Mouse (Mus musculus) hindbrain, embryonic 11.5 days (tissue): ENCODE measurements at regions not wholly inside any gene's neighbourhood (a gene's known extent, or its start where the extent isn't known, plus 50 kb on each side); places are given as distances from the start of the nearest gene placed in this dataset.

Experiments used
- ATAC-seq: fragments of 200-750 bp; cut with Nextera tagmentation; 2 replicates; pipeline ENCODE4 v1.8.0; 2017; ENCODE audit warnings: mild to moderate bottlenecking, moderate TSS enrichment, moderate library complexity; ENCODE audit not compliant: low FRiP score
- DNase-seq: peaks from one replicate; pipeline ENCODE4 v3.0.0-alpha.2; 2015; ENCODE audit warnings: low spot score
- H3K27ac ChIP-seq: fragments of 300-500 bp; sonication (generic); 2 replicates; pipeline ENCODE4 v1.5.1; 2014; ENCODE audit warnings: mild to moderate bottlenecking, low read depth, low read length
- H3K27me3 ChIP-seq: fragments of 300-500 bp; sonication (generic); 2 replicates; pipeline ENCODE4 v1.6.1; 2014; ENCODE audit warnings: mild to moderate bottlenecking, low read length, moderate library complexity, mixed read lengths; ENCODE audit not compliant: control insufficient read depth, insufficient read depth
- H3K36me3 ChIP-seq: fragments of 300-500 bp; sonication (generic); 2 replicates; pipeline ENCODE4 v1.6.1; 2014; ENCODE audit warnings: mild to moderate bottlenecking, low read length, moderate library complexity, mixed read lengths; ENCODE audit not compliant: control insufficient read depth, insufficient read depth
- H3K4me1 ChIP-seq: fragments of 300-500 bp; sonication (generic); replicated peaks from 2 replicates; pipeline ENCODE4 v1.6.1; 2014; ENCODE audit warnings: low read length, mixed read lengths; ENCODE audit not compliant: control insufficient read depth, insufficient read depth
- H3K4me2 ChIP-seq: fragments of 300-500 bp; sonication (generic); replicated peaks from 2 replicates; pipeline ENCODE4 v1.6.1; 2014; ENCODE audit warnings: mild to moderate bottlenecking, low read depth, low read length
- H3K4me3 ChIP-seq: fragments of 300-500 bp; sonication (generic); 2 replicates; pipeline ENCODE4 v1.5.1; 2014; ENCODE audit warnings: low read depth, low read length
- H3K9ac ChIP-seq: fragments of 300-500 bp; sonication (generic); 2 replicates; pipeline ENCODE4 v1.6.1; 2014; ENCODE audit warnings: low read depth, low read length
- H3K9me3 ChIP-seq: fragments of 300-500 bp; sonication (generic); 2 replicates; pipeline ENCODE4 v1.6.1; 2016; ENCODE audit warnings: low read length; ENCODE audit not compliant: control insufficient read depth
- WGBS: fragments of 180-500 bp; shearing (Covaris S2); extraction: QIAGEN DNeasy Blood & Tissue Kit; methylation state at CpG from one replicate; pipeline ENCODE4 v1.1.7; 2014; 5-methylcytosine and 5-hydroxymethylcytosine counted together

GRCm38 (mm10) chr3:21865856-21866255 lies 210.6 kb upstream of the Tbl1xr1 start:
- Histone ChIP-seq H3K9ac (no peak overlapping the region), H3K27ac (no peak overlapping the region), H3K4me1 (no peaks in the 10 kb centered on the region), H3K4me3 (no peak overlapping the region), H3K27me3 (no peaks in the 10 kb centered on the region), H3K36me3 (no peaks in the 10 kb centered on the region), H3K9me3 (no peaks in the 10 kb centered on the region), H3K4me2 (no peak overlapping the region)
- DNase-seq (no peak), ATAC-seq (no peak)
- 94% methylated on average over 1 of the region's 1 CpGs for WGBS

GRCm38 (mm10) chr3:21878396-21878795 lies 198.1 kb upstream of the Tbl1xr1 start:
- H3K27ac ChIP-seq = no peak overlapping the region
- H3K36me3 ChIP-seq = no peaks in the 10 kb centered on the region
- no peaks in the 10 kb centered on the region for H3K4me1 ChIP-seq
- no peaks in the 10 kb centered on the region for H3K27me3 ChIP-seq
- H3K4me3 ChIP-seq = no peak overlapping the region
- H3K4me2 ChIP-seq = no peak overlapping the region
- ATAC-seq (no peak), DNase-seq (no peak)
- WGBS = 91% methylated on average over 2 of the region's 2 CpGs
- no peaks in the 10 kb centered on the region for H3K9me3 ChIP-seq
- no peak overlapping the region for H3K9ac ChIP-seq

GRCm38 (mm10) chr3:21884216-21884615 lies 192.2 kb upstream of the Tbl1xr1 start:
- Histone ChIP-seq H3K27me3 (no peaks in the 10 kb centered on the region), H3K27ac (no peak overlapping the region), H3K4me1 (no peaks in the 10 kb centered on the region), H3K9me3 (no peaks in the 10 kb centered on the region), H3K36me3 (no peaks in the 10 kb centered on the region), H3K4me2 (no peak overlapping the region), H3K9ac (no peak overlapping the region), H3K4me3 (no peak overlapping the region)
- ATAC-seq (no peak), DNase-seq (no peak)
- 82% methylated on average over 3 of the region's 3 CpGs for WGBS

GRCm38 (mm10) chr3:21888710-21889109 lies 187.7 kb upstream of the Tbl1xr1 start:
- H3K4me2 ChIP-seq = no peak overlapping the region
- H3K27ac ChIP-seq = no peak overlapping the region
- no peaks in the 10 kb centered on the region for H3K9me3 ChIP-seq
- no peak overlapping the region for H3K9ac ChIP-seq
- WGBS = 91% methylated on average over 3 of the region's 3 CpGs
- H3K4me1 ChIP-seq = no peaks in the 10 kb centered on the region
- no peaks in the 10 kb centered on the region for H3K36me3 ChIP-seq
- no peak for ATAC-seq
- no peak overlapping the region for H3K4me3 ChIP-seq
- no peak for DNase-seq
- no peaks in the 10 kb centered on the region for H3K27me3 ChIP-seq

- H3K4me2 ChIP-seq = 0 out of 2 replicates have a peak overlapping the region, but pooled peaks have one; percentile 17
- no peaks in the 10 kb centered on the region for H3K4me1 ChIP-seq
- DNase-seq (peak; percentile 70), ATAC-seq (peak; percentile 90)
- H3K9ac ChIP-seq = no peak overlapping the region
- H3K36me3 ChIP-seq = no peaks in the 10 kb centered on the region
- WGBS = 20% methylated on average over 7 of the region's 7 CpGs
- H3K9me3 ChIP-seq = no peaks in the 10 kb centered on the region
- no peak overlapping the region for H3K4me3 ChIP-seq
- H3K27me3 ChIP-seq = no peaks in the 10 kb centered on the region
- H3K27ac ChIP-seq = peak overlapping the region; percentile 71
Measured at GRCm38 (mm10) chr3:21891819-21892480, 184.5 kb upstream of the Tbl1xr1 start.

- no peaks in the 10 kb centered on the region for H3K9me3 ChIP-seq
- DNase-seq = peak; percentile 33
- no peak overlapping the region for H3K4me3 ChIP-seq
- H3K36me3 ChIP-seq = no peaks in the 10 kb centered on the region
- peak; percentile 52 for ATAC-seq
- no peak overlapping the region for H3K9ac ChIP-seq
- WGBS = 37% methylated on average over 8 of the region's 8 CpGs
- no peaks in the 10 kb centered on the region for H3K4me1 ChIP-seq
- no peaks in the 10 kb centered on the region for H3K27me3 ChIP-seq
- H3K4me2 ChIP-seq = 0 out of 2 replicates have a peak overlapping the region, but pooled peaks have one; percentile 1
- H3K27ac ChIP-seq = peak overlapping the region; percentile 39; the same call in 1 of the 2 replicates
Measured at GRCm38 (mm10) chr3:21892864-21893404, 183.5 kb upstream of the Tbl1xr1 start.

- WGBS = 84% methylated on average over 2 of the region's 2 CpGs
- Histone ChIP-seq H3K9me3 (no peaks in the 10 kb centered on the region), H3K4me3 (no peak overlapping the region), H3K36me3 (no peaks in the 10 kb centered on the region), H3K9ac (no peak overlapping the region), H3K4me2 (no peak overlapping the region), H3K27me3 (no peaks in the 10 kb centered on the region), H3K27ac (no peak overlapping the region), H3K4me1 (no peaks in the 10 kb centered on the region)
- ATAC-seq (no peak), DNase-seq (no peak)
Measured at GRCm38 (mm10) chr3:21895551-21895950, 180.9 kb upstream of the Tbl1xr1 start.

GRCm38 (mm10) chr3:21898241-21898640 lies 178.2 kb upstream of the Tbl1xr1 start:
- no peaks in the 10 kb centered on the region for H3K9me3 ChIP-seq
- H3K27ac ChIP-seq = no peak overlapping the region
- DNase-seq (no peak), ATAC-seq (no peak)
- H3K9ac ChIP-seq = no peak overlapping the region
- no peaks in the 10 kb centered on the region for H3K4me1 ChIP-seq
- H3K36me3 ChIP-seq = no peaks in the 10 kb centered on the region
- H3K4me2 ChIP-seq = no peak overlapping the region
- WGBS = 80% methylated on average over 5 of the region's 5 CpGs
- H3K4me3 ChIP-seq = no peak overlapping the region
- no peaks in the 10 kb centered on the region for H3K27me3 ChIP-seq

- H3K27ac ChIP-seq = no peak overlapping the region
- WGBS = 61% methylated on average over 2 of the region's 2 CpGs
- no peak overlapping the region for H3K4me2 ChIP-seq
- no peaks in the 10 kb centered on the region for H3K36me3 ChIP-seq
- no peaks in the 10 kb centered on the region for H3K4me1 ChIP-seq
- no peaks in the 10 kb centered on the region for H3K27me3 ChIP-seq
- no peak overlapping the region for H3K9ac ChIP-seq
- no peaks in the 10 kb centered on the region for H3K9me3 ChIP-seq
- DNase-seq (no peak), ATAC-seq (no peak)
- H3K4me3 ChIP-seq = no peak overlapping the region
Measured at GRCm38 (mm10) chr3:21905384-21906073, 170.9 kb upstream of the Tbl1xr1 start.
